Mouse (Mus musculus) forebrain, postnatal 0 days (tissue): ENCODE results near the gene Six6. TPM values are rescaled to one million over a fixed set of nuclear protein-coding genes. Genes with fewer than 3 reads are reported as not detected.
A peak's percentile ranks its signal among the peaks of the same experiment; 100 is the strongest.

Experiments
- ATAC-seq: fragments of 200-750 bp; cut with Nextera tagmentation; 2 replicates; pipeline ENCODE4 v1.8.0; 2017; ENCODE audit warnings: mild to moderate bottlenecking, moderate library complexity
- DNase-seq: peaks from one replicate; pipeline ENCODE4 v3.0.0-alpha.2; 2015
- H3K27ac ChIP-seq: fragments of 300-500 bp; sonication (generic); 2 replicates; pipeline ENCODE4 v1.5.1; 2014; ENCODE audit warnings: low read depth, mild to moderate bottlenecking, antibody characterized with exemption, low read length, moderate library complexity, mixed read lengths
- H3K27me3 ChIP-seq: fragments of 300-500 bp; sonication (generic); 2 replicates; pipeline ENCODE4 v1.6.1; 2014; ENCODE audit warnings: mild to moderate bottlenecking, low read length, mixed read lengths; ENCODE audit not compliant: insufficient read depth
- H3K36me3 ChIP-seq: fragments of 300-500 bp; sonication (generic); 2 replicates; pipeline ENCODE4 v1.6.1; 2014; ENCODE audit warnings: mild to moderate bottlenecking, moderate library complexity; ENCODE audit not compliant: insufficient read depth
- H3K4me1 ChIP-seq: fragments of 300-500 bp; sonication (generic); 2 replicates; pipeline ENCODE4 v1.6.1; 2014; ENCODE audit warnings: antibody characterized with exemption; ENCODE audit not compliant: insufficient read depth
- H3K4me2 ChIP-seq: fragments of 300-500 bp; sonication (generic); 2 replicates; pipeline ENCODE4 v1.6.1; 2014; ENCODE audit warnings: low read depth, mild to moderate bottlenecking, moderate library complexity
- H3K4me3 ChIP-seq: fragments of 300-500 bp; sonication (generic); 2 replicates; pipeline ENCODE4 v1.5.1; 2014; ENCODE audit warnings: low read depth, low read length, mixed read lengths
- H3K9ac ChIP-seq: fragments of 300-500 bp; sonication (generic); 2 replicates; pipeline ENCODE4 v1.6.1; 2014; ENCODE audit warnings: mild to moderate bottlenecking
- H3K9me3 ChIP-seq: fragments of 300-500 bp; sonication (generic); 2 replicates; pipeline ENCODE4 v1.6.1; 2016; ENCODE audit warnings: low read length
- CTCF ChIP-seq: sonication (generic); IDR thresholded peaks from 2 replicates; pipeline ENCODE4 v1.5.1; 2016; ENCODE audit warnings: antibody characterized with exemption, control low read depth, low read depth
- WGBS: fragments of 180-500 bp; shearing (Covaris S2); extraction: QIAGEN DNeasy Blood & Tissue Kit; methylation state at CpG from one replicate; pipeline ENCODE4 v1.1.7; 2014; 5-methylcytosine and 5-hydroxymethylcytosine counted together
- polyA plus RNA-seq: library from polyadenylated mRNA; unstranded; fragments of >200 nt; fragmentation: Nextera tagmentation; extraction: Ambion mirVana; gene quantifications from 2 replicates; pipeline ENCODE4 v1.2.1, GENCODE M21; 2015
- total RNA-seq: library from RNA; depleted of rRNA; stranded (reverse); fragments of >200 nt; gene quantifications from 2 replicates; pipeline ENCODE4 v1.2.3, GENCODE M21; 2014

Six6 gene
- total and polyA plus RNA-seq, 2 experiments from 2014 or later: 0.77 to 4.0 TPM

DNA sequence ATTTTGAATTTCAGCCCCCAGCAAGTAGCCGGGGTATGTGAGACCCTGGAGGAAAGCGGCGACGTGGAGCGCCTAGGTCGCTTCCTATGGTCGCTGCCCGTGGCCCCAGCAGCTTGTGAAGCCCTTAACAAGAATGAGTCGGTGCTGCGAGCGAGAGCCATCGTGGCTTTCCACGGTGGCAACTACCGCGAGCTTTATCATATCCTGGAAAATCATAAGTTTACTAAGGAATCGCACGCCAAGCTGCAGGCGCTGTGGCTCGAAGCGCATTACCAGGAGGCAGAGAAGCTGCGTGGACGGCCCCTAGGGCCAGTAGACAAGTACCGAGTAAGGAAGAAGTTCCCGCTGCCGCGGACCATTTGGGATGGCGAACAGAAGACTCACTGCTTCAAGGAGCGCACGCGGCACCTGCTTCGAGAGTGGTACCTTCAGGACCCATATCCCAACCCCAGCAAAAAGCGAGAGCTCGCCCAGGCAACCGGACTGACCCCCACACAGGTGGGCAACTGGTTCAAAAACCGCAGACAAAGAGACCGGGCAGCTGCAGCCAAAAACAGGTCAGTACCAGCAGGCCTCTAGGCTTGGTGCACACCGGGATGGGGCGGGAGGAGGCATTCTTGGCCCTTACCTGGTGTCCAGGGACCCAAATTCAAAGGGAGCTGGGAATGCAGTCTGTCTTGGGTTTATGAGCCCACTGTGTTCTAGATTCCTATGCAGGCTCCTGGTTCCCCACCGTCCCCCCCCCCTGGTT, 554 bp downstream of the Six6 start, which contains the start of gene 4930447C04Rik:
4930447C04Rik (minus strand) TSS at position 704 of the 751 bp plus-strand sequence.
- peak within 1 kb of the TSS; percentile 17; the same call in 1 of the 2 replicates for H3K4me2 ChIP-seq

DNA sequence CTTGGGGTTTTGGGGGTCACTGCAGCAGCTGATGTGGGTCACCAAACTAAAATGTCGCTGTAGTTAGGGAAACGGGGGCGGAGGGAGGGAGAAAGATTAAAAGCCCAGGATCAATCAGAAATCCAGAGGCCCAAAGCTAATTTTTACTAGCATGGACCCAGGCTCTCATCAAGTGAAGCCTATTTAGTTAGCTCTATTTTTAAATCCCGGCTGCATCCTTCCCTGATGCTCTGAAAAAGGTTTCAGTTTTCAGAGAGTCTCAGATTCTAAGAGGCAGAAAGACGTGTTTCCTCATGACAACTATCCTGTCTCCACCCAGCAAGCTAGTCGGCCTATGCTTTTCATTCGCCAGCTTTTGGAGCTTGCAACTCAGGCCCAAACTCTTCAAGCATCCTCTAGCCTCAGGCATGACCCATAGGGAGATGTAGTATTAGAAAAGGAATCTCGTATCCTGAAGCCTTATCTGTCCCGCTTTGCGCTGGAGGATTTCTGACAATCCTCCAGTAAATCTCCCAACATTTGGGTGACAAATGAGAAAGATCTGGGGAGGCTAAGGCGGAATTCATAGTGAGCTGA, 1.2 kb downstream of the Six6 start:
- Histone ChIP-seq H3K36me3 (no peaks in the 10 kb centered on the region), H3K27me3 (peaks cover 94% of the 10 kb centered on the region), H3K27ac (no peak overlapping the region), H3K9ac (no peak overlapping the region), H3K4me2 (no peak overlapping the region), H3K4me3 (no peak overlapping the region), H3K4me1 (no peaks in the 10 kb centered on the region), H3K9me3 (no peaks in the 10 kb centered on the region)
- WGBS: 2% methylated on average over 11 of the region's 11 CpGs
- TF ChIP-seq CTCF: no peak
- ATAC-seq (no peak), DNase-seq (peak; percentile 21)

More for the DNA sequence above, 554 bp downstream of the Six6 start, which contains the start of gene 4930447C04Rik:
- Histone ChIP-seq H3K4me1 (no peaks in the 10 kb centered on the region), H3K36me3 (no peaks in the 10 kb centered on the region), H3K9me3 (no peaks in the 10 kb centered on the region), H3K27ac (no peak within 1 kb of the TSS), H3K9ac (no peak within 1 kb of the TSS), H3K27me3 (peaks cover 92% of the 10 kb centered on the region), H3K4me3 (peak within 1 kb of the TSS; percentile 17; the same call in 1 of the 2 replicates)
- DNase-seq (peak; percentile 29), ATAC-seq (peak; percentile 10; the same call in 1 of the 2 replicates)
- no peak for TF ChIP-seq CTCF
- under 1% methylated on average over 39 of the region's 39 CpGs for WGBS

DNA sequence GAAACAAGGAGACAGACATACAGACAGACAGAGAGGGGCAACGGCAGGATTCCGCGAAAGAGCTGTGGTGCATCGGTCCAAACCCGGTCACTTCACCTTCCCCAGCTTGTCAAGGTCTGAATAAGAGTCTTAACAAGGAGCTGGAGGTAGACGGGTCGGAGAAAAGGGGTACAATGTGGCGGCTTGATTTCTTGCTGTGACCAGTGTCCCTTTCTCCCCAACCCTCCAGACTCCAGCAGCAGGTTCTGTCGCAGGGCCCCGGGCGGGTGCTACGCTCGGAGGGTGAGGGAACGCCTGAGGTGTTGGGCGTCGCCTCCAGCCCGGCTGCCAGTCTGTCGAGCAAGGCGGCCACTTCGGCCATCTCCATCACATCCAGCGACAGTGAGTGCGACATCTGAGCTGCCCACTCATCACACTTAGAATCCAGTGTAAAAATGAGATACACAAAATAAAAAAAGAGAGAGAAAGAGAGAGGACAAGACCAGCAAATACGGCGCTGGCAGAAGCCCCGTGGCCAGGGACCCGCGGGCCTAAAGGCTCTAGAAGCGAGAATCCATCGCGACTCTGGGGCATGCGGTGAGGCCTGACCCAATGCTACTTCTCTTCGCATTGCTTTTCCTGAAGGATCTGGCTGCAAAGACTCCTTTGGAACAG, 1.8 kb downstream of the Six6 start:
- Histone ChIP-seq H3K36me3 (no peaks in the 10 kb centered on the region), H3K4me3 (no peak overlapping the region), H3K9me3 (no peaks in the 10 kb centered on the region), H3K27ac (no peak overlapping the region), H3K4me1 (no peaks in the 10 kb centered on the region), H3K4me2 (no peak overlapping the region), H3K27me3 (peaks cover 95% of the 10 kb centered on the region), H3K9ac (no peak overlapping the region)
- no peak for TF ChIP-seq CTCF
- WGBS: 1% methylated on average over 32 of the region's 32 CpGs
- ATAC-seq (no peak), DNase-seq (no peak)

DNA sequence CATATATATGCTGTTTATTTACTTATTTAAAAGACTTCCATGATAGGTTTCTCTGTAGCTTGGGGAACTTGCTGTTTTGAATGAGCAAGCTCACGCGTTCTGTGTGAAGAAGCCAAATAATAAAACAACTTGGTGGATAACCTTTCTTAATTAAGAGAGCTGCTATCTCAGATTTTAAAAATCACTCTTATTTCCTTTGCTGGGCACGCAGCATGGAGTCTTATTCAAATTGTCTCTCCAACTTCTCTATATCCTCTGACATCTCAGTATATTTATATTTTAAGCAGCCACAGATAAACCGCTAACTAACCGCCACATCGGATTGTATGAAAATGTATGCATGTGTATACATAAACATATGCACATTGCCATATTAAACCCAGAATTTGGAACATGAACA, 2.5 kb downstream of the Six6 start:
- H3K9me3 ChIP-seq: no peaks in the 10 kb centered on the region
- H3K4me3 ChIP-seq: no peak overlapping the region
- H3K4me2 ChIP-seq: no peak overlapping the region
- no peaks in the 10 kb centered on the region for H3K36me3 ChIP-seq
- DNase-seq (peak; percentile 22), ATAC-seq (no peak)
- peaks cover 95% of the 10 kb centered on the region for H3K27me3 ChIP-seq
- 23% methylated on average over 6 of the region's 6 CpGs for WGBS
- no peaks in the 10 kb centered on the region for H3K4me1 ChIP-seq
- H3K9ac ChIP-seq: no peak overlapping the region
- no peak for TF ChIP-seq CTCF
- no peak overlapping the region for H3K27ac ChIP-seq

DNA sequence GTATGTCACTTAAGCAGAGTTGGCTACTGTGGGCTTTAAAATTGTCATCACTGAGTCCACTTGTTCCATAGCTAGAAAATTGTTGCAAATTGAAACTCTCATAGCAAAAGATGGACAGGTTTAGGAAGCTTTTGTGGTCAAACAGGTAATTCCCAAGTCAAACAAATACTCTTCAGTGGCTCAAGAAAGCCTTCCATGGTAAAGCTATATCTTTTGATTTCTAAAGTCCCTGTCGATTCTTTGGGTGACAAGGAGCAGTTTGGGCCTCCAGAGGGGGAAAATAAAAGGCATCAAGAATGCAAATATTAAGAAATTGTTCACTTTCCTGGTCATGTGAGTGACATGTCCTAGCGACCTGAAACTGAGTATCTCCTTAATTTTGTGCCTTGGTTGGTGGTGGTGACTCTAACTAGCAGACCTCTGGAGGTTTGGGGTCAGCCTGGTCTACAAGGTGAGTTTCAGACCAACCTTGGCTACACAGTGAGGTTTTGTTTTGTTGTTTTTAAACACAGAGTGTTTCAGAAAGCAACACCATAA, 4.0 kb downstream of the Six6 start:
- no peak for ATAC-seq

DNA sequence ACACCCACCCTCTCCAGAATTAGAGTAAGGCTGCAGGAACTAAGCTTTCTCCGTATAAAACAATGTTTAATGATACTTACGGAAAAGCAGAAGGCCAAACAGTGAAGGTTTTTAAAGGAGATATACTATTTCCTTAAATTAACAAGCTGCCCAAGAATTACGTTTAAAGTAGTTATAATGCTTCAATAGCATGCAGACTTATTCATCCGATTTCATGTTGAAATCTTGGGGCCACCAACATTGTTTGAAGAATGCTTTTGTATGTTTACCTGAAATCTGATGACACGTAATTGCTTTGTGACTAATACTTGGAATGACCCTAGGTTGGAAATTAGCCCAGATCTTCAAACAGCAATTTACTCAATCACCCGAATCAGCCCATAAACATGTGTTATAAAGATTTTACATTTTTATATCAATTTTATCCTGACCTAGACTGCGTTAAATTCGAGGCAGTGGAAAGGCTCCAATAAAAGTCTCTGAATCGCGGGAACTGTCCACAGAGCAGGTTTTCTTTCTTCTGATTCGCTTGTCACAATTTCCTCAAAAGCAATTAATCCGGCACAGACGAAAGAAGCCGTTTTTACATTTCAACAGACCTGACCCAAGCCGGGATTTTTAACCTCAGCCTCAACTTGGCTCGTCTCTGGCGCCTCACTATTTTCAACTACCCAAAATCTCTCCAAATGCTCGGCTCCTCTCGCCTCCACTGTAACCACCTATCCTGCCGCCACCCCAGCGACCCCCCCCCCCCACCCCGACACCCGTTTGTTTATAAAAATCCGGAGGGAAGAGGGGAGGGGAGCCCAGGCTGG, 4.9 kb downstream of the Six6 start:
- H3K4me2 ChIP-seq: no peak overlapping the region
- no peak for TF ChIP-seq CTCF
- no peak overlapping the region for H3K9ac ChIP-seq
- no peaks in the 10 kb centered on the region for H3K9me3 ChIP-seq
- no peak for ATAC-seq
- H3K4me3 ChIP-seq: no peak overlapping the region
- no peaks in the 10 kb centered on the region for H3K36me3 ChIP-seq
- H3K27me3 ChIP-seq: peaks cover 93% of the 10 kb centered on the region
- H3K27ac ChIP-seq: no peak overlapping the region
- WGBS: 1% methylated on average over 24 of the region's 24 CpGs
- no peaks in the 10 kb centered on the region for H3K4me1 ChIP-seq
- peak; percentile 59 for DNase-seq

More for the DNA sequence above, 4.0 kb downstream of the Six6 start:
- Histone ChIP-seq H3K27ac (no peak overlapping the region), H3K4me1 (no peaks in the 10 kb centered on the region), H3K9ac (no peak overlapping the region), H3K4me3 (no peak overlapping the region), H3K4me2 (no peak overlapping the region), H3K27me3 (peaks cover 94% of the 10 kb centered on the region), H3K9me3 (no peaks in the 10 kb centered on the region), H3K36me3 (no peaks in the 10 kb centered on the region)
- 3% methylated on average over 2 of the region's 2 CpGs for WGBS
- DNase-seq: peak; percentile 45
- no peak for TF ChIP-seq CTCF
